Mouse (Mus musculus): ENCODE results near the gene Rab20. TPM values are rescaled to one million over a fixed set of nuclear protein-coding genes. Genes with fewer than 3 reads are reported as not detected.
A peak's percentile ranks its signal among the peaks of the same experiment; 100 is the strongest.
"Not testable (repeated sequence)": the region's sequence is repeated elsewhere in the genome, so short reads cannot be mapped to it uniquely, and the experiment has no call there.

The Rab20 gene
- polyA plus RNA-seq, 1 experiment from 2014 or later = 1.4 TPM

DNA sequence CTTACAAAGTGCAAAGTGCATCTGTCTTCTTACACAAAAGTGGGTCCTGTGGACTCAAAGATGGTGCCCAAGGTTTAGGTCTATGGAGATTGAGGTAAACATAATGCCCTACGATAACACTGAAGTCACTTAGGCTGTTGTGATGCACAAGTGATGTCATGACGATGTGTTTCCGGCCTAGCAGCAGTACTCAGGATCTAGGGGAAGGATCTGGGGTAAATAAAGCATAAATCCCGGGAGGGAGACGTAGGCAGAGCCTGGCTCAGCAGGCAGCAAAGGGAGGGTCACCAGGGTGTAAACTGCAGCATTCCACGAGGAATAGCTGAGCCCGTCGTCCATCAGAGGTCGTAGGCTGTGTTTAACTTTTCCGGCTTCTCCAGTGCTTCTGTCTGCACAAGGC lies 30.4 kb upstream of the Rab20 start:
- Histone ChIP-seq H3K9ac (no peak overlapping the region), H3K27ac (no peak overlapping the region), H3K9me3 (ENCODE audit: control insufficient read depth, low read length) (no peaks in the 10 kb centered on the region), H3K4me1 (replicated peaks; ENCODE audit: control insufficient read depth, insufficient read depth, low read length) (no peaks in the 10 kb centered on the region), H3K4me3 (replicated peaks; ENCODE audit: low read length) (no peak overlapping the region), H3K27me3 (ENCODE audit: control insufficient read depth, insufficient read depth, low read length) (no peaks in the 10 kb centered on the region), H3K4me2 (replicated peaks) (no peak overlapping the region), H3K36me3 (replicated peaks; ENCODE audit: control insufficient read depth, insufficient read depth) (peaks cover 98% of the 10 kb centered on the region)
- 86% methylated on average over 10 of the region's 10 CpGs for WGBS
- DNase-seq (ENCODE audit: low spot score) = no peak
- ATAC-seq (ENCODE audit: low FRiP score) = no peak

- 71% methylated on average over 6 of the region's 6 CpGs for WGBS
- Histone ChIP-seq H3K27me3 (ENCODE audit: control insufficient read depth, insufficient read depth, low read length) (no peaks in the 10 kb centered on the region), H3K4me2 (replicated peaks) (no peak overlapping the region), H3K4me1 (replicated peaks; ENCODE audit: control insufficient read depth, insufficient read depth, low read length) (no peaks in the 10 kb centered on the region), H3K9me3 (ENCODE audit: control insufficient read depth, low read length) (no peaks in the 10 kb centered on the region), H3K4me3 (replicated peaks; ENCODE audit: low read length) (no peak overlapping the region), H3K9ac (no peak overlapping the region), H3K27ac (no peak overlapping the region), H3K36me3 (replicated peaks; ENCODE audit: control insufficient read depth, insufficient read depth) (peaks cover 94% of the 10 kb centered on the region)
- ATAC-seq (ENCODE audit: low FRiP score) = no peak
- peak; percentile 30 for DNase-seq (ENCODE audit: low spot score)
These were observed 28.3 kb upstream of the Rab20 start for GRCm38 (mm10) chr8:11506802-11507201.

GRCm38 (mm10) chr8:11506074-11506473 lies 27.6 kb upstream of the Rab20 start:
- H3K27ac ChIP-seq = no peak overlapping the region
- ATAC-seq (ENCODE audit: low FRiP score) (no peak), DNase-seq (ENCODE audit: low spot score) (no peak)
- H3K4me3 ChIP-seq (replicated peaks; ENCODE audit: low read length) = no peak overlapping the region
- WGBS = 83% methylated on average over 14 of the region's 14 CpGs
- H3K9me3 ChIP-seq (ENCODE audit: control insufficient read depth, low read length) = no peaks in the 10 kb centered on the region
- H3K36me3 ChIP-seq (replicated peaks; ENCODE audit: control insufficient read depth, insufficient read depth) = peaks cover 87% of the 10 kb centered on the region
- no peak overlapping the region for H3K4me2 ChIP-seq (replicated peaks)
- H3K9ac ChIP-seq = no peak overlapping the region
- H3K27me3 ChIP-seq (ENCODE audit: control insufficient read depth, insufficient read depth, low read length) = no peaks in the 10 kb centered on the region
- H3K4me1 ChIP-seq (replicated peaks; ENCODE audit: control insufficient read depth, insufficient read depth, low read length) = no peaks in the 10 kb centered on the region

DNA sequence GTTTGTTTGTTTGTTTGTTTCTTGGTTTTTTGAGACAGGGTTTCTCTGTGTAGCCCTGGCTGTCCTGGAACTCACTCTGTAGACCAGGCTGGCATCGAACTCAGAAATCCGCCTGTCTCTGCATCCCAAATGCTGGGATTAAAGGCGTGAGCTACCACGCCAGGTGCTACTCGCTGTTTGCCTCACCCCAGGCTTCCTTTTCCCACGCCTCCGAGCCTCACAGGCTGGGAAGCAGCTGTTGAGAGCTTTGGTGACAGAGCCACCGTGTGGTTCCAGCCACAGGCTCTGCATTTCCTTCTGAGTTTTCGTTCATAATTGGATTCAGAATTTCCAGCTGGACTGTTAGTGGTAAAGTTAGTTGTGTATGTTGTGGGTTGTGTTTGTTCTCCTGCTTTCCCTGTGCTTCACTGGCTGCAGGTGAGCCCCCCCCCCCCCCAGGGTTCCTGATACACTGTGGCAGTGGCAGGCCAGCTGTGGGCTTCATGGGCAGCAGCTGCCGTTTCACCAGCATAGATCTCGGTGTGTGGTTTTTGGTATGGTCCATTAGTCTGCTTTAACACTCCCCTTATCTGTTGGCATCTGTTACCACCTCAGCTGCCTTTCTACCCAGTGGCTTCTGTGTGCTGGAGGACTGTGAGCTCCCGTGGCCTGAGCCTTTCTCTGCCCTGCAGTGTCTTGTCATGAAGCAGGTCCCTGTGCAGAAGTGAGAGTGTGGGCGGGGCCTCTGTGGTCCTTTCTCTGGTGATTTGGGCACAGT lies 25.1 kb upstream of the Rab20 start:
- H3K27ac ChIP-seq = no peak overlapping the region
- ATAC-seq (ENCODE audit: low FRiP score) (no peak), DNase-seq (ENCODE audit: low spot score) (no peak)

DNA sequence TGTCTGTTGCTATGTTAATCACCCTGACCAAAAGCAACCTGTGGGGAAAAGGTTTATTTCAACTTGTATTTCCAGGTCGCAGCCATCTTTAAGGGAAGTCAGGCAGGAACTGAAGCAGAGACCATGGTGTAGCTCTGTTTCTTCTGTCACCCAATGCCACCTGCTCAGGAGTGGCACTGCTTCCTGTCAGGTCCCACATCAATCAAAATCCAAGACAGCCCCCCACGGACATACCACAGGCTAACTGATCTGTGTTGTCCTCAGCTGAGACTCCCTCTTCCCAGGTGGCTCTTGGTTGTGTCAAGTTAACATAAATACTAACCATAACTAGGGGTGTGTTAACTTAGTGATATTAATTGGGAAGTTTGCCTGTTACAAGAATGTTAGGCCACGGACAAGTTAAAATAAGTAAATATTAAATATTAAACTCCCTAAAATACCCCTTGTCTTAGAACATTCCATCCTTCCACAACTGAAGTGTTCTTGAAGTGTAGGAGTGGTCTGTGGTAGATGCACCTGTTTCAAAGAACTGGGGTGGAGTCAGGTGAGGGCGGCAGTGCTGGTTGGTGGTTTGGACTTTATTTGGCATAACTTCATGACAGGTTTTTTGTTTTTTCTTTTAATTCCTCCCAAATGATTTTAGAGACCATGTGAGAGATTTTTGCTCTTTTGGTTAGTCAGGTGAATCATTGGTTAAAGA lies 20.4 kb upstream of the Rab20 start:
- Histone ChIP-seq H3K4me2 (replicated peaks) (peak overlapping the region; percentile 77), H3K4me1 (replicated peaks; ENCODE audit: control insufficient read depth, insufficient read depth, low read length) (peaks cover 17% of the 10 kb centered on the region), H3K36me3 (replicated peaks; ENCODE audit: control insufficient read depth, insufficient read depth) (peaks cover 18% of the 10 kb centered on the region), H3K9ac (no peak overlapping the region), H3K27ac (no peak overlapping the region), H3K9me3 (ENCODE audit: control insufficient read depth, low read length) (no peaks in the 10 kb centered on the region), H3K4me3 (replicated peaks; ENCODE audit: low read length) (no peak overlapping the region), H3K27me3 (ENCODE audit: control insufficient read depth, insufficient read depth, low read length) (no peaks in the 10 kb centered on the region)
- DNase-seq (ENCODE audit: low spot score) (no peak), ATAC-seq (ENCODE audit: low FRiP score) (no peak)
- WGBS = 92% methylated on average over 4 of the region's 4 CpGs

More for the DNA sequence above, 25.1 kb upstream of the Rab20 start:
- H3K9me3 ChIP-seq (ENCODE audit: control insufficient read depth, low read length) = no peaks in the 10 kb centered on the region
- H3K4me3 ChIP-seq (replicated peaks; ENCODE audit: low read length) = no peak overlapping the region
- no peak overlapping the region for H3K9ac ChIP-seq
- WGBS = 88% methylated on average over 13 of the region's 13 CpGs
- H3K36me3 ChIP-seq (replicated peaks; ENCODE audit: control insufficient read depth, insufficient read depth) = peaks cover 63% of the 10 kb centered on the region
- H3K27me3 ChIP-seq (ENCODE audit: control insufficient read depth, insufficient read depth, low read length) = no peaks in the 10 kb centered on the region
- H3K4me2 ChIP-seq (replicated peaks) = no peak overlapping the region
- H3K4me1 ChIP-seq (replicated peaks; ENCODE audit: control insufficient read depth, insufficient read depth, low read length) = peaks cover 2% of the 10 kb centered on the region

- ATAC-seq (ENCODE audit: low FRiP score) (no peak), DNase-seq (ENCODE audit: low spot score) (no peak)
- peak overlapping the region; percentile 77 for H3K4me3 ChIP-seq (replicated peaks; ENCODE audit: low read length)
- H3K36me3 ChIP-seq (replicated peaks; ENCODE audit: control insufficient read depth, insufficient read depth) = peaks cover 11% of the 10 kb centered on the region
- no peak overlapping the region for H3K27ac ChIP-seq
- H3K27me3 ChIP-seq (ENCODE audit: control insufficient read depth, insufficient read depth, low read length) = no peaks in the 10 kb centered on the region
- H3K4me2 ChIP-seq (replicated peaks) = peak overlapping the region; percentile 77
- peaks cover 17% of the 10 kb centered on the region for H3K4me1 ChIP-seq (replicated peaks; ENCODE audit: control insufficient read depth, insufficient read depth, low read length)
- H3K9me3 ChIP-seq (ENCODE audit: control insufficient read depth, low read length) = no peaks in the 10 kb centered on the region
- WGBS = 77% methylated on average over 12 of the region's 12 CpGs
- peak overlapping the region; percentile 84 for H3K9ac ChIP-seq
These were observed 19.8 kb upstream of the Rab20 start for GRCm38 (mm10) chr8:11498281-11498680.

- H3K4me2 ChIP-seq (replicated peaks) = peak within 1 kb of the TSS; percentile 77
- peaks cover 17% of the 10 kb centered on the region for H3K4me1 ChIP-seq (replicated peaks; ENCODE audit: control insufficient read depth, insufficient read depth, low read length)
- H3K9me3 ChIP-seq (ENCODE audit: control insufficient read depth, low read length) = no peaks in the 10 kb centered on the region
- DNase-seq (ENCODE audit: low spot score) (peak; percentile 91), ATAC-seq (ENCODE audit: low FRiP score) (peak; percentile 97)
- H3K4me3 ChIP-seq (replicated peaks; ENCODE audit: low read length) = peak within 1 kb of the TSS; percentile 77
- 3% methylated on average over 72 of the region's 73 CpGs for WGBS
- peak within 1 kb of the TSS; percentile 91 for H3K27ac ChIP-seq
- H3K27me3 ChIP-seq (ENCODE audit: control insufficient read depth, insufficient read depth, low read length) = no peaks in the 10 kb centered on the region
- H3K36me3 ChIP-seq (replicated peaks; ENCODE audit: control insufficient read depth, insufficient read depth) = peaks cover 1% of the 10 kb centered on the region
- peak within 1 kb of the TSS; percentile 84 for H3K9ac ChIP-seq
These were observed 18.8 kb upstream of the Rab20 start, which contains the start of gene Naxd for GRCm38 (mm10) chr8:11497017-11497990. Naxd (plus strand) TSS chr8:11497506.

DNA sequence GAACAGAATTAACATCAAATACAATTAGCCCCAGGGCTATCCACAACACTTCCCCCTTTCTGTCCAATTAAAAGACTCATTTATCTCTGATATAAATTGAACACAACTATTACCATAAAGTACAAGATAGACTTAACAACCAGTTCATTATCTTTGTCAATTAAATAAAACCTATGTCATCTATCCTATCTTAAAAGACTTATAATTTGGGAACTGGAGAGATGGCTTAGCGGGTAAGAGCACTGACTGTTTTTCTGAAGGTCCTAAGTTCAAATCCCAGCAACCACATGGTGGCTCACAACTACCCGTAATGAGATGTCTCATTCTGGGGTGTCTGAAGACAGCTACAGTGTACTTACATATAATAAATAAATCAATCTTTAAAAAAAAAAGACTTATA lies 13.8 kb upstream of the Rab20 start:
- not testable (repeated sequence) for H3K4me3 ChIP-seq (replicated peaks; ENCODE audit: low read length); H3K9me3 ChIP-seq (ENCODE audit: control insufficient read depth, low read length); H3K27me3 ChIP-seq (ENCODE audit: control insufficient read depth, insufficient read depth, low read length); DNase-seq (ENCODE audit: low spot score); H3K4me1 ChIP-seq (replicated peaks; ENCODE audit: control insufficient read depth, insufficient read depth, low read length); ATAC-seq (ENCODE audit: low FRiP score); H3K27ac ChIP-seq; H3K36me3 ChIP-seq (replicated peaks; ENCODE audit: control insufficient read depth, insufficient read depth); H3K9ac ChIP-seq; H3K4me2 ChIP-seq (replicated peaks)
- WGBS = 85% methylated on average over 2 of the region's 2 CpGs

- Histone ChIP-seq H3K9ac (no peak overlapping the region), H3K4me1 (replicated peaks; ENCODE audit: control insufficient read depth, insufficient read depth, low read length) (no peaks in the 10 kb centered on the region), H3K36me3 (replicated peaks; ENCODE audit: control insufficient read depth, insufficient read depth) (no peaks in the 10 kb centered on the region), H3K9me3 (ENCODE audit: control insufficient read depth, low read length) (no peaks in the 10 kb centered on the region), H3K4me2 (replicated peaks) (no peak overlapping the region), H3K4me3 (replicated peaks; ENCODE audit: low read length) (no peak overlapping the region), H3K27ac (no peak overlapping the region), H3K27me3 (ENCODE audit: control insufficient read depth, insufficient read depth, low read length) (no peaks in the 10 kb centered on the region)
- ATAC-seq (ENCODE audit: low FRiP score) = no peak
- DNase-seq (ENCODE audit: low spot score) = no peak
- WGBS = 79% methylated on average over 4 of the region's 4 CpGs
These were observed 8.7 kb upstream of the Rab20 start for GRCm38 (mm10) chr8:11487229-11487628.

Data from hindbrain, embryonic 14.5 days (tissue).